Comparison of ENCODE assay signal across 25 mouse cellular contexts in genomic region chr5:73569181-73569580, GRCm38 (mm10).
DNase-seq lines count a peak whose midpoint lies in the region; ATAC-seq and TF ChIP-seq lines count a peak whose summit lies in the region.
"Had no signal": no experiment of that assay in that cellular context is flagged by ENCODE, and none has a peak within 500 bp of the region (broad histone marks: within the 10 kb centered on the region; RNA-seq: fewer than 3 reads in every experiment).

No protein-coding gene starts in this region.

- no peaks in the 10 kb centered on the region for H3K27me3 ChIP-seq in liver, postnatal 0 days (ENCODE audit: insufficient read depth, low read length)
- H3K27me3 ChIP-seq in midbrain, embryonic 11.5 days (ENCODE audit: control insufficient read depth, insufficient read depth, low read length), result no peaks in the 10 kb centered on the region
- H3K27me3 ChIP-seq: embryonic facial prominence, embryonic 13.5 days; forebrain, embryonic 13.5 days; heart, embryonic 15.5 days; midbrain, embryonic 13.5 days had no signal

- DNase-seq in liver, result peak; percentile 40
- DNase-seq in liver, postnatal 0 days, result no peak
- DNase-seq in 416B (ENCODE audit: low read depth), result peak; percentile 11
- DNase-seq in ES-E14 (ENCODE audit: low read depth, low spot score), result peak; percentile 26
- no peak for DNase-seq in left cerebral cortex, postnatal 14 days (ENCODE audit: low spot score in 2 of 2)
- no peak for DNase-seq in midbrain, embryonic 11.5 days (ENCODE audit: low spot score, missing footprints)
- DNase-seq: adrenal gland, adult 8-10 months; B cell, adult 2 months; cerebellum, adult 2 months; cerebellum, postnatal 25 days; embryo, embryonic 11 days; gastrocnemius, postnatal 36 days; heart, postnatal 4 days; kidney, postnatal 25 days; right cerebral cortex, postnatal 14 days; spleen, adult 18-20 months had no signal

- no peaks in the 10 kb centered on the region for H3K4me1 ChIP-seq in liver, postnatal 0 days (ENCODE audit: insufficient read depth)
- no peaks in the 10 kb centered on the region; a peak in 1 of 4 replicates for H3K4me1 ChIP-seq in ES-E14 (ENCODE audit: control insufficient read depth in 2 of 2, insufficient read depth in 2 of 2, low read length in 2 of 2, poor library complexity in 1 of 2)
- H3K4me1 ChIP-seq in midbrain, embryonic 11.5 days (ENCODE audit: control insufficient read depth, insufficient read depth, low read length), result no peaks in the 10 kb centered on the region
- H3K4me1 ChIP-seq: embryonic facial prominence, embryonic 13.5 days; forebrain, embryonic 13.5 days; heart, embryonic 15.5 days; midbrain, embryonic 13.5 days had no signal

- 62% methylated on average over 5 of the region's 5 CpGs for WGBS in liver, postnatal 0 days (ENCODE audit: insufficient replicate concordance)
- 74% methylated on average over 5 of the region's 5 CpGs for WGBS in midbrain, embryonic 11.5 days

- TF ChIP-seq EP300 in liver, postnatal 0 days (IDR thresholded peaks at IDR 0.05; ENCODE audit: low read depth), result no peak

- H3K9ac ChIP-seq in liver, postnatal 0 days (replicated peaks), result no peak overlapping the region
- H3K9ac ChIP-seq in ES-E14 (ENCODE audit: insufficient read depth, low read depth, low read length, poor library complexity, severe bottlenecking), result no peak overlapping the region
- H3K9ac ChIP-seq in midbrain, embryonic 11.5 days (ENCODE audit: low read length), result no peak overlapping the region
- H3K9ac ChIP-seq: embryonic facial prominence, embryonic 13.5 days; forebrain, embryonic 13.5 days; heart, embryonic 15.5 days; hindbrain, embryonic 14.5 days; midbrain, embryonic 13.5 days had no signal

- in situ Hi-C loops in ES-E14 (cut with MboI; ENCODE audit: low sequenced_read_pairs in 2 of 2, unreplicated experiment in 2 of 2), result no loop called here

- no peak overlapping the region for H3K4me3 ChIP-seq in liver, postnatal 0 days (ENCODE audit: low read depth, low read length)
- no peak overlapping the region for H3K4me3 ChIP-seq in ES-E14 (ENCODE audit: insufficient read depth in 1 of 2, low read depth in 1 of 2, low read length in 2 of 2, poor library complexity in 1 of 2, severe bottlenecking in 1 of 2)
- no peak overlapping the region for H3K4me3 ChIP-seq in midbrain, embryonic 11.5 days (ENCODE audit: low read depth, low read length)
- H3K4me3 ChIP-seq: embryonic facial prominence, embryonic 13.5 days; forebrain, embryonic 13.5 days; heart, embryonic 15.5 days; left cerebral cortex, adult 2 months; limb, embryonic 10.5 days; midbrain, embryonic 13.5 days had no signal

- intact Hi-C loops in left cerebral cortex, postnatal 14 days (cut with DNase I), result no loop called here

- no peaks in the 10 kb centered on the region for H3K36me3 ChIP-seq in liver, postnatal 0 days (replicated peaks; ENCODE audit: insufficient read depth, low read length)
- H3K36me3 ChIP-seq in ES-E14 (ENCODE audit: control insufficient read depth, insufficient read depth, low read length, poor library complexity, severe bottlenecking), result no peaks in the 10 kb centered on the region
- H3K36me3 ChIP-seq in midbrain, embryonic 11.5 days (ENCODE audit: control insufficient read depth, insufficient read depth, low read length), result no peaks in the 10 kb centered on the region
- H3K36me3 ChIP-seq: embryonic facial prominence, embryonic 13.5 days; heart, embryonic 15.5 days; limb, embryonic 10.5 days; midbrain, embryonic 13.5 days had no signal

- no peaks in the 10 kb centered on the region for H3K9me3 ChIP-seq in liver, postnatal 0 days (ENCODE audit: low read length)
- no peaks in the 10 kb centered on the region for H3K9me3 ChIP-seq in ES-E14 (ENCODE audit: control insufficient read depth, insufficient read depth, low read depth, low read length)
- no peaks in the 10 kb centered on the region for H3K9me3 ChIP-seq in midbrain, embryonic 11.5 days (ENCODE audit: control insufficient read depth, low read length)
- H3K9me3 ChIP-seq: embryonic facial prominence, embryonic 13.5 days; forebrain, embryonic 13.5 days; heart, embryonic 15.5 days; limb, embryonic 10.5 days; midbrain, embryonic 13.5 days had no signal

- no peak overlapping the region for H3K4me2 ChIP-seq in liver, postnatal 0 days (ENCODE audit: low read depth, low read length)
- no peak overlapping the region for H3K4me2 ChIP-seq in midbrain, embryonic 11.5 days
- H3K4me2 ChIP-seq: embryonic facial prominence, embryonic 13.5 days; forebrain, embryonic 13.5 days; heart, embryonic 15.5 days; hindbrain, embryonic 14.5 days; midbrain, embryonic 13.5 days had no signal

- TF ChIP-seq CTCF in liver, postnatal 0 days (IDR thresholded peaks at IDR 0.05; ENCODE audit: low read depth), result no peak

- no peak overlapping the region for H3K27ac ChIP-seq in liver, postnatal 0 days (ENCODE audit: low read depth)
- no peak overlapping the region for H3K27ac ChIP-seq in ES-E14 (ENCODE audit: insufficient read depth, low read depth, low read length, poor library complexity, severe bottlenecking)
- no peak overlapping the region for H3K27ac ChIP-seq in midbrain, embryonic 11.5 days (ENCODE audit: low read depth, low read length)
- H3K27ac ChIP-seq: embryonic facial prominence, embryonic 13.5 days; forebrain, embryonic 13.5 days; heart, embryonic 15.5 days; hindbrain, embryonic 14.5 days; left cerebral cortex, adult 2 months; limb, embryonic 10.5 days; midbrain, embryonic 13.5 days had no signal

- ATAC-seq in liver, postnatal 0 days, result no peak
- peak; percentile 62; the same call in 1 of the 2 replicates for ATAC-seq in erythroblast, adult 5-6 weeks (replicated peaks; ENCODE audit: low FRiP score, poor library complexity, severe bottlenecking)
- ATAC-seq in midbrain, embryonic 11.5 days (ENCODE audit: low FRiP score), result no peak
- ATAC-seq: forebrain, embryonic 13.5 days; lung, postnatal 0 days; midbrain, embryonic 13.5 days had no signal

TF ChIP-seq in ES-E14, 5 proteins besides CTCF, POLR2A, EP300 and RAD21:
- TF ChIP-seq ZNF384 (IDR thresholded peaks at IDR 0.05; ENCODE audit: low read depth, low read length) (no peak), HCFC1 (IDR thresholded peaks at IDR 0.05; ENCODE audit: borderline replicate concordance, insufficient read depth, low read length) (no peak), CHD2 (IDR thresholded peaks at IDR 0.05; ENCODE audit: low read depth, low read length) (no peak), ZC3H11A (IDR thresholded peaks at IDR 0.05; ENCODE audit: borderline replicate concordance, low read depth, low read length) (no peak)

Comparison
In these comparisons a context has a peak if more than half of its experiments do, and no peak if none do; other contexts are left out.
1. DNase-seq: peak in liver (single experiment), 416B (single experiment) and ES-E14 (single experiment); none in liver, postnatal 0 days (single experiment), left cerebral cortex, postnatal 14 days (0 of 2) and midbrain, embryonic 11.5 days (single experiment).